Comparison of ENCODE assay signal across 9 mouse cellular contexts in the genomic region with DNA sequence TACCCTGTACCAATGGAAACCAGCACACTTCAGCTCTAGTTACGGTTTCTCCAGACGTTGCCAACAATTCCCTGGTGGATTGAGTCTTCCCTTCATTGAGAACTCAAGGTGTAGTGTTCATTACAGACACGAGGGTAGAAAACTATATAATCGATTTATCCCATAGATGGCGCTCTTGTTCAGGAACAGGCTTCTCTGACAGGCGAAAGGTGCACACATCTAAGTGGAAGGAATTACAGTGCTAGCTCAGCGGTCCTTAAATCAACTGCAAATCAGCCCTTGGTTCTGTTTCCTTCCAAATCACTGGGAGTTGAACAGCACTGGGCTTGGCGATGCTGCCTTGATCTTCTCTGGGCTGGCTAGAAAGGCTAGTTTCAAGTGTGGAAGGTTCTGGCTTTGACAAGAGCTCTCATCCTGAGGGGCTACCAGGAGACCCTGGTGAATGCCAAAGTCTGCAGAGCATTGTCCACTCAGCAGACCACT.
DNase-seq lines count a peak whose midpoint lies in the region; ATAC-seq and TF ChIP-seq lines count a peak whose summit lies in the region.
"Had no signal": no experiment of that assay in that cellular context is flagged by ENCODE, and none has a peak within 500 bp of the region (broad histone marks: within the 10 kb centered on the region; RNA-seq: fewer than 3 reads in every experiment).

No protein-coding gene starts in this region.

- no peak overlapping the region for H3K4me3 ChIP-seq in forebrain, embryonic 12.5 days (replicated peaks)
- H3K4me3 ChIP-seq in intestine, embryonic 14.5 days (ENCODE audit: low read depth, low read length) = no peak overlapping the region
- H3K4me3 ChIP-seq in midbrain, embryonic 13.5 days (replicated peaks) = no peak overlapping the region
- H3K4me3 ChIP-seq: heart, embryonic 13.5 days had no signal

- no peaks in the 10 kb centered on the region for H3K4me1 ChIP-seq in forebrain, embryonic 12.5 days
- H3K4me1 ChIP-seq in intestine, embryonic 14.5 days (replicated peaks; ENCODE audit: control insufficient read depth, insufficient read depth, low read length) = peaks cover 9% of the 10 kb centered on the region
- H3K4me1 ChIP-seq in midbrain, embryonic 13.5 days (replicated peaks) = no peaks in the 10 kb centered on the region

- TF ChIP-seq CTCF in brain, embryonic 14.5 days (IDR thresholded peaks at IDR 0.05; ENCODE audit: borderline replicate concordance, extremely low read depth, insufficient read depth, insufficient read length) = peak; percentile 67; the same call in 1 of the 2 replicates

- no peak overlapping the region for H3K4me2 ChIP-seq in forebrain, embryonic 12.5 days
- no peak overlapping the region for H3K4me2 ChIP-seq in intestine, embryonic 14.5 days (ENCODE audit: low read length)
- no peak overlapping the region for H3K4me2 ChIP-seq in midbrain, embryonic 13.5 days (replicated peaks)
- H3K4me2 ChIP-seq: heart, embryonic 13.5 days had no signal

- 7% methylated on average over 8 of the region's 8 CpGs for WGBS in forebrain, embryonic 12.5 days
- 6% methylated on average over 8 of the region's 8 CpGs for WGBS in intestine, embryonic 14.5 days
- 8% methylated on average over 8 of the region's 8 CpGs for WGBS in midbrain, embryonic 13.5 days

- peak; percentile 0 for DNase-seq in CD4-positive, CD25-positive, alpha-beta regulatory T cell, adult 2 months (ENCODE audit: low read depth, low spot score)
- peak; percentile 85 for DNase-seq in brain, embryonic 14.5 days (ENCODE audit: low read depth)
- peak; percentile 62 for DNase-seq in intestine, embryonic 14.5 days (ENCODE audit: low spot score)
- DNase-seq in left cerebral cortex, adult 9 months (ENCODE audit: low spot score in 2 of 2) = peak; percentile 19 to 59
- DNase-seq in natural killer cell, adult 2 months (ENCODE audit: low spot score in 2 of 2) = no peak

- no peaks in the 10 kb centered on the region for H3K36me3 ChIP-seq in forebrain, embryonic 12.5 days (replicated peaks)
- no peaks in the 10 kb centered on the region for H3K36me3 ChIP-seq in intestine, embryonic 14.5 days (ENCODE audit: control insufficient read depth, insufficient read depth, low read length)
- H3K36me3 ChIP-seq in midbrain, embryonic 13.5 days = no peaks in the 10 kb centered on the region
- H3K36me3 ChIP-seq: heart, embryonic 13.5 days had no signal

- TF ChIP-seq POLR2A in brain, embryonic 14.5 days (IDR thresholded peaks at IDR 0.05; ENCODE audit: borderline replicate concordance, extremely low read depth, insufficient read depth, insufficient read length, poor library complexity, severe bottlenecking) = no peak

- ATAC-seq in CD4-positive, CD25-positive, alpha-beta regulatory T cell, adult 4 months = no peak
- peak; percentile 92 for ATAC-seq in forebrain, embryonic 12.5 days (ENCODE audit: low FRiP score)
- ATAC-seq in intestine, embryonic 14.5 days (replicated peaks; ENCODE audit: low FRiP score, low TSS enrichment, low read depth) = peak; percentile 79
- ATAC-seq in midbrain, embryonic 13.5 days = peak; percentile 93

- H3K27me3 ChIP-seq in forebrain, embryonic 12.5 days = no peaks in the 10 kb centered on the region
- H3K27me3 ChIP-seq in intestine, embryonic 14.5 days (replicated peaks; ENCODE audit: control insufficient read depth, insufficient read depth, low read length) = no peaks in the 10 kb centered on the region
- H3K27me3 ChIP-seq in midbrain, embryonic 13.5 days = no peaks in the 10 kb centered on the region
- H3K27me3 ChIP-seq: heart, embryonic 13.5 days had no signal

- no peak overlapping the region for H3K27ac ChIP-seq in forebrain, embryonic 12.5 days
- no peak overlapping the region for H3K27ac ChIP-seq in intestine, embryonic 14.5 days (ENCODE audit: low read depth)
- H3K27ac ChIP-seq in midbrain, embryonic 13.5 days = no peak overlapping the region
- H3K27ac ChIP-seq: heart, embryonic 13.5 days had no signal

- H3K9me3 ChIP-seq in forebrain, embryonic 12.5 days = no peaks in the 10 kb centered on the region
- H3K9me3 ChIP-seq in intestine, embryonic 14.5 days (ENCODE audit: control insufficient read depth, low read length) = no peaks in the 10 kb centered on the region
- H3K9me3 ChIP-seq in midbrain, embryonic 13.5 days = no peaks in the 10 kb centered on the region
- H3K9me3 ChIP-seq: heart, embryonic 13.5 days had no signal

- no peak overlapping the region for H3K9ac ChIP-seq in forebrain, embryonic 12.5 days
- H3K9ac ChIP-seq in intestine, embryonic 14.5 days (ENCODE audit: low read length) = no peak overlapping the region
- H3K9ac ChIP-seq in midbrain, embryonic 13.5 days (replicated peaks) = no peak overlapping the region
- H3K9ac ChIP-seq: heart, embryonic 13.5 days had no signal

Comparison
In these comparisons a context has a peak if more than half of its experiments do, and no peak if none do; other contexts are left out.
1. DNase-seq: peak in CD4-positive, CD25-positive, alpha-beta regulatory T cell, adult 2 months (single experiment), brain, embryonic 14.5 days (single experiment), intestine, embryonic 14.5 days (single experiment) and left cerebral cortex, adult 9 months (2 of 2); none in natural killer cell, adult 2 months (0 of 2).